10 mouse cellular contexts compared by ENCODE assay signal in genomic region chr2:181495845-181496244, GRCm38 (mm10). TPM values are rescaled to one million over a fixed set of nuclear protein-coding genes. Genes with fewer than 3 reads are reported as not detected.
A peak's percentile ranks its signal among the peaks of the same experiment; 100 is the strongest.
DNase-seq lines count a peak whose midpoint lies in the region; ATAC-seq and TF ChIP-seq lines count a peak whose summit lies in the region.
"Not testable (repeated sequence)": the region's sequence is repeated elsewhere in the genome, so short reads cannot be mapped to it uniquely, and the experiment has no call there.
"Had no signal": no experiment of that assay in that cellular context is flagged by ENCODE, and none has a peak within 500 bp of the region (broad histone marks: within the 10 kb centered on the region; RNA-seq: fewer than 3 reads in every experiment).

No protein-coding gene starts in this region.

- H3K9ac ChIP-seq in hindbrain, embryonic 15.5 days = not testable (repeated sequence)

- not testable (repeated sequence) for H3K4me3 ChIP-seq in gastrocnemius, adult 2 months; hindbrain, embryonic 15.5 days

- H3K4me1 ChIP-seq in hindbrain, embryonic 15.5 days (replicated peaks) = peaks cover 18% of the 10 kb centered on the region

- H3K36me3 ChIP-seq in hindbrain, embryonic 15.5 days = peaks cover 11% of the 10 kb centered on the region

- intact Hi-C loops in gastrocnemius, adult 2 months (cut with DNase I) = loop anchor here (2.0 kb wide), 2 partner anchors 33 to 103 kb away; no protein-coding TSS in a partner anchor

- not testable (repeated sequence) for H3K27me3 ChIP-seq in hindbrain, embryonic 15.5 days

- H3K4me2 ChIP-seq in hindbrain, embryonic 15.5 days = peak overlapping the region; percentile 99; the same call in 1 of the 2 replicates

- H3K27ac ChIP-seq in gastrocnemius, adult 2 months = peak overlapping the region; percentile 98
- H3K27ac ChIP-seq in hindbrain, embryonic 15.5 days (replicated peaks) = not testable (repeated sequence)

- not testable (repeated sequence) for ATAC-seq in hindbrain, embryonic 15.5 days (ENCODE audit: low FRiP score, low read depth)
- peak; percentile 53; the same call in 1 of the 2 replicates for ATAC-seq in monocyte, adult 5-6 weeks (replicated peaks; ENCODE audit: insufficient number of reproducible peaks, low FRiP score, low TSS enrichment, poor library complexity, severe bottlenecking)

- DNase-seq in CD4-positive helper T cell, adult 2 months (ENCODE audit: low read depth, low spot score) = peak; percentile 33
- peak; percentile 38 for DNase-seq in cerebellum, adult 11-12 months
- not testable (repeated sequence) for DNase-seq in gastrocnemius, adult 2 months
- peak; percentile 36 for DNase-seq in liver
- peak; percentile 24 for DNase-seq in lung, postnatal 25 days (ENCODE audit: low spot score)
- peak; percentile 45 for DNase-seq in testis, postnatal 10 days (ENCODE audit: low spot score)

- 59% methylated on average over 8 of the region's 8 CpGs for WGBS in hindbrain, embryonic 15.5 days

- TF ChIP-seq CTCF in gastrocnemius, adult 2 months (IDR thresholded peaks at IDR 0.05) = not testable (repeated sequence)

- H3K9me3 ChIP-seq in hindbrain, embryonic 15.5 days = not testable (repeated sequence)

RNA-seq across cellular contexts. Expression of gene Tpd52l2, which starts 1.1 kb away (rescaled TPM):
- total RNA-seq in gastrocnemius, adult 2 months (2021) = 10 to 100 TPM; 47.0 to 52.5 TPM
- 117 and 118 TPM in 2 replicates for polyA plus RNA-seq in hindbrain, embryonic 15.5 days (2015; fragmentation: Nextera tagmentation; extraction: Ambion mirVana)
- total RNA-seq in monocyte, adult 5-6 weeks (2017) = 87.5 to 134 TPM (median 104 TPM) in 3 replicates

RNA-seq across cellular contexts. Expression of gene Abhd16b, which starts 2.8 kb away (rescaled TPM):
- total RNA-seq in gastrocnemius, adult 2 months (2021) = not detected
- polyA plus RNA-seq in hindbrain, embryonic 15.5 days (2015; fragmentation: Nextera tagmentation; extraction: Ambion mirVana) = 0.17 TPM in 1 of 2 replicates, not detected in the other
- total RNA-seq in monocyte, adult 5-6 weeks (2017) = not detected in 3 replicates
- total RNA-seq: layer of hippocampus, adult 18-20 months; megakaryocyte-erythroid progenitor cell, adult 5-6 weeks had no signal

RNA-seq across cellular contexts. Expression of gene Dnajc5, which starts 24.4 kb away (rescaled TPM):
- total RNA-seq in gastrocnemius, adult 2 months (2021) = 10 to 100 TPM; 43.7 to 46.6 TPM
- 258 and 267 TPM in 2 replicates for polyA plus RNA-seq in hindbrain, embryonic 15.5 days (2015; fragmentation: Nextera tagmentation; extraction: Ambion mirVana)
- total RNA-seq in monocyte, adult 5-6 weeks (2017) = 47.3 to 71.5 TPM (median 52.6 TPM) in 3 replicates

RNA-seq across cellular contexts. Expression of gene Zbtb46, which starts 36.6 kb away (rescaled TPM):
- total RNA-seq in gastrocnemius, adult 2 months (2021) = 1 to 10 TPM; 4.9 to 6.7 TPM
- polyA plus RNA-seq in hindbrain, embryonic 15.5 days (2015; fragmentation: Nextera tagmentation; extraction: Ambion mirVana) = 21.4 and 21.6 TPM in 2 replicates
- 2.3 to 4.3 TPM (median 3.8 TPM) in 3 replicates for total RNA-seq in monocyte, adult 5-6 weeks (2017)
